Mouse (Mus musculus) heart, embryonic 11.5 days (tissue): Measurements from ENCODE around the gene H2-T22. TPM values are rescaled to one million over a fixed set of nuclear protein-coding genes. Genes with fewer than 3 reads are reported as not detected.

ENCODE experiments used
- ATAC-seq: fragments of 200-750 bp; cut with Nextera tagmentation; replicated peaks from 2 replicates; pipeline ENCODE4 v1.8.0; 2017; ENCODE audit warnings: moderate library complexity; ENCODE audit not compliant: insufficient number of reproducible peaks, low FRiP score, low TSS enrichment
- H3K27ac ChIP-seq: fragments of 300-500 bp; sonication (generic); 2 replicates; pipeline ENCODE4 v1.5.1; 2014; ENCODE audit warnings: mild to moderate bottlenecking, low read depth, low read length
- H3K27me3 ChIP-seq: fragments of 300-500 bp; sonication (generic); 2 replicates; pipeline ENCODE4 v1.6.1; 2014; ENCODE audit warnings: mild to moderate bottlenecking, low read length, mixed read lengths; ENCODE audit not compliant: control insufficient read depth, insufficient read depth
- H3K36me3 ChIP-seq: fragments of 300-500 bp; sonication (generic); 2 replicates; pipeline ENCODE4 v1.6.1; 2014; ENCODE audit warnings: mild to moderate bottlenecking, low read length, moderate library complexity, mixed read lengths; ENCODE audit not compliant: control insufficient read depth, insufficient read depth
- H3K4me1 ChIP-seq: fragments of 300-500 bp; sonication (generic); 2 replicates; pipeline ENCODE4 v1.6.1; 2014; ENCODE audit warnings: low read length; ENCODE audit not compliant: control insufficient read depth, insufficient read depth
- H3K4me2 ChIP-seq: fragments of 300-500 bp; sonication (generic); 2 replicates; pipeline ENCODE4 v1.6.1; 2014; ENCODE audit warnings: mild to moderate bottlenecking, moderate library complexity
- H3K4me3 ChIP-seq: fragments of 300-500 bp; sonication (generic); 2 replicates; pipeline ENCODE4 v1.5.1; 2014; ENCODE audit warnings: low read depth, low read length
- H3K9ac ChIP-seq: fragments of 300-500 bp; sonication (generic); 2 replicates; pipeline ENCODE4 v1.6.1; 2014; ENCODE audit warnings: mild to moderate bottlenecking, low read depth, low read length, moderate library complexity
- H3K9me3 ChIP-seq: fragments of 300-500 bp; sonication (generic); replicated peaks from 2 replicates; pipeline ENCODE4 v1.6.1; 2016; ENCODE audit warnings: low read length; ENCODE audit not compliant: control insufficient read depth
- WGBS: fragments of 180-500 bp; shearing (Covaris S2); extraction: QIAGEN DNeasy Blood & Tissue Kit; methylation state at CpG from one replicate; pipeline ENCODE4 v1.1.7; 2014; ENCODE audit not compliant: insufficient replicate concordance; 5-methylcytosine and 5-hydroxymethylcytosine counted together
- polyA plus RNA-seq: library from polyadenylated mRNA; unstranded; fragments of >200 nt; fragmentation: Nextera tagmentation; extraction: Ambion mirVana; gene quantifications from 2 replicates; pipeline ENCODE4 v1.2.1, GENCODE M21; 2014

Gene H2-T22
- polyA plus RNA-seq, 1 experiment from 2014 or later, result 7.3 TPM

DNA sequence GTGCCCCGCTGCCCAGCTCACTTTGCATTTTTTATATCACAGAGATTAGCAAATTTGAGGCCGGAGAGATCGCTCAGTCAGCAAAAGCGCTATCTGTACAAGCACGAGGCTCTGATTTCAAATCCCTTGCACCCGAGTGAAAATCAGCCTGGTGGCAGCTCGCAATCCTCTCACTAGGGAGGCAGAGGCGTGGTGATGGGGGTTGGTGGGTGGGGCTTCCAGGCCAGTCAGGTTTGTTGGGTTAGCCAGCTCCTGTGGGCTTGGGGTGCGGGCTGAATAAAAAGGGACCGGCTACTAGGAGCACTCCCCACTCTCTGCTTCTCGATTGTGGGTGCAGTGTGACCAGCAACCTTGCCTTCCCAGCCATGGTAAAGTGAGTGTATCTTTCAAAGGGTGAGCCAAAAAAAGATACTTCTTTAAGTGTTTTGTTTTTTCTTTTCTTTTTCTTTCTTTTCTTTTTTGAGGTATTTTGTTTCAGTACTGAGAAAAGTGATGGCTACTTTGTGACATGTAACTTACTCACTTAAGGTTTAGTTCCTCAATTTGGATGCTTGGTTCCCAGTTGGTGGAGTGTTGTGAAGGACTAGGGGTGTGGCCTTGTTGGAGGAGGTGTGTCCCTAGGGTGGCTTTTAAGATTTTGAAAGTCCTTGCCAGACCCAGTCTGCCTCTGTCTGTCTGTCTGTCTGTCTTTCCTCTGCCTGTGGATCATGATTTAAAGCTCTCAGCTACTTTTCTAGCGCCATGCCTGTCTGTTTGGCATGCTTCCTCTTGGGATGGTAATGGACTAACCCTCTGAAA is 44.6 kb downstream of the H2-T22 start:
- Histone ChIP-seq H3K4me1 (peaks cover 3% of the 10 kb centered on the region; the same call in 1 of the 2 replicates), H3K36me3 (no peaks in the 10 kb centered on the region), H3K9me3 (no peaks in the 10 kb centered on the region), H3K9ac (no peak overlapping the region), H3K4me2 (peak overlapping the region; percentile 41), H3K27me3 (no peaks in the 10 kb centered on the region), H3K27ac (no peak overlapping the region), H3K4me3 (0 out of 2 replicates have a peak overlapping the region, but pooled peaks have one; percentile 8)
- no peak for ATAC-seq
- WGBS, result 66% methylated on average over 12 of the region's 12 CpGs

DNA sequence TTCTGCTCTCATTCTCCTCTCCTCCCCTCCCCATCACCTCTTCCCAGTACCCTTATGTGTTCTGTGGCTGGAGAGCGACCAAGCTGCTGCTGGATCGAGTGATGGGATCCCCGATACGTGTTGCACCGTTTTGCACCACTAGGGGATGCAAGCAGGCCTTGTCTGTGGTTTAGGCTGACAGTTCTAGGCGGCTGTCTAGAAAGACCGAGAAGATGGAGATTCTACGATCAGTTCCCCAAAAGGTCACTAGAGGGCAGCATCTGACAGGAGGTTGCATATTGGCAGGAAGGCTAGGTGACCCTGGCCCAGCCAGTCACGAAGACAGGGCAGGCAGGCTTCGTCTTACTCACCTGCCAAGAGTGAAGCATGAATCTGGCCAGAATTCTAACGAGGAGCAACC is 45.6 kb downstream of the H2-T22 start:
- Histone ChIP-seq H3K4me2 (no peak overlapping the region), H3K27ac (no peak overlapping the region), H3K9me3 (no peaks in the 10 kb centered on the region), H3K4me3 (no peak overlapping the region), H3K27me3 (no peaks in the 10 kb centered on the region), H3K36me3 (no peaks in the 10 kb centered on the region), H3K4me1 (peaks cover 3% of the 10 kb centered on the region; the same call in 1 of the 2 replicates), H3K9ac (no peak overlapping the region)
- ATAC-seq, result peak; percentile 44; the same call in 1 of the 2 replicates
- 6% methylated on average over 11 of the region's 11 CpGs for WGBS

DNA sequence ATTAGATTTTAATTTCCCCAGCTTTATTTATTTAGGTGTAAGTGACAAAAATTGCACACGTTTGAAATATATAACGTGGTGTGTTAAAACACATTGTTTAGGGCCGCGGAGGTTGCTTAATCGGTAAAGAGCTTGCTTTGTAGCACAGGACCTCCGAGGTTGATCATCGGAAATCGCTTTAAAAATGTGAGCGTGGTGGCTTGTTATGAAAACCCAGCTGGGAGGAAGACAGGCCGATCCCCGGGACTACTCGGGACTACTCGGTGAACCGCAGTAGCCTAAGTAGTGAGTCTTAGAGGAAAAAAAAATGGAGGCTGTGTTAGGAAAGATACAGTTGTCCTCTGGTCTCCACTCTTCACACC is 47.7 kb downstream of the H2-T22 start:
- H3K9ac ChIP-seq, result peak overlapping the region; percentile 73
- peak overlapping the region; percentile 68 for H3K4me3 ChIP-seq
- H3K27me3 ChIP-seq, result no peaks in the 10 kb centered on the region
- WGBS, result 1% methylated on average over 14 of the region's 14 CpGs
- no peaks in the 10 kb centered on the region for H3K9me3 ChIP-seq
- ATAC-seq, result no peak
- H3K4me1 ChIP-seq, result peaks cover 3% of the 10 kb centered on the region; the same call in 1 of the 2 replicates
- peak overlapping the region; percentile 75 for H3K4me2 ChIP-seq
- H3K36me3 ChIP-seq, result no peaks in the 10 kb centered on the region
- H3K27ac ChIP-seq, result no peak overlapping the region

DNA sequence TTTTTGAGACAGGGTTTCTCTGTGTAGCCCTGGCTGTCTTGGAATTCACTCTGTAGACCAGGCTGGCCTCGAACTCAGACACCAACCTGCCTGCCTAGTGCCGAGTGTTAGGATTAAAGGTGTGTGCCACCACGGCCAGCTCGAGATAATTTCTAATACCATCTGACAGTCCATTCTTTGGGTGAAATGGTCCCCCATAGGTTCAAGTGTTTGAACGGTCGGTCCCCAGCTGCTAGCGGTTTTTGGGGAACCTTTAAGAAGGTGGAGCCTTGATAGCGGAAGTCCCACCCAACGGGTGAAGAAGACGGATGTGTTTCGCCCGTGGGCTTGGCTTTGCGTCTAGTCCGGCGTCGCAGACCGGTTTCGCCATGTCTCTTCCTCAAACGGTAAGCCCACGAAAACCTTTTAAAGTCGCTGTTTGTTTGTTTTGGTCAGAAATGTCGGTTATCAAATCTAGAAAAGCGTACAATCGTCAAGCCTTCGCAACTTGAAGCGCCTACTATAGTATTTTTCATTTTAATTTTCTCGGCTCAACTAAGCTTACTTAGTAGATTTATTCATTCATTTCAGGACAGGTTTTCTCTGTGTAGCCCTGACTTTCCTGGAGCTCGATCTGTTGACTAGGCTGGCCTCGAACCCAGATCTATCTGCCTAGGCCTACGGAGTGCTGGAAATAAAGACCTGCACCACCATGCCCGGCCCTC is 48.2 kb downstream of the H2-T22 start:
- H3K9me3 ChIP-seq, result no peaks in the 10 kb centered on the region
- peak overlapping the region; percentile 22; the same call in 1 of the 2 replicates for H3K27ac ChIP-seq
- peak; percentile 59; the same call in 1 of the 2 replicates for ATAC-seq
- H3K4me1 ChIP-seq, result peaks cover 3% of the 10 kb centered on the region; the same call in 1 of the 2 replicates
- peak overlapping the region; percentile 73 for H3K9ac ChIP-seq
- H3K27me3 ChIP-seq, result no peaks in the 10 kb centered on the region
- 3% methylated on average over 31 of the region's 31 CpGs for whole genome bisulfite sequencing
- H3K4me3 ChIP-seq, result peak overlapping the region; percentile 68
- peak overlapping the region; percentile 75 for H3K4me2 ChIP-seq
- no peaks in the 10 kb centered on the region for H3K36me3 ChIP-seq

DNA sequence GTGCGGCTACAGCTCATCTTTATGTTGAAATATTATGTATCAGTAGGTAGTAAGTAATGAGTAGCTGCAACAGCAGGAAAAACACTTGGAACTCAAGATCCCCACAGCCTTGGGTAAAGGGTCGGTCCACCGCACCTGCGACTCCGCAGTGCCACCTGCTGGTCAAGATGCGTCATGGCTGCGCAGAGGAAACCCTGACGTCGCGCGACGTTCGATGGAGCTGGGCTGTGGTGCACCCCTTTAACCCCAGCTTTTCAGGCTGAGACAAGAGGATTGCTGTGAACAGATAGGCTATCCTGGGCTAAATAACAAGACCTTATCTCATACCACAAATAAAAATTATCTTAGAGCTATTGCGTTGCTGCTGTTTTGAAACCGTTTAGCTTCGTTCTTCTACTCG is 48.9 kb downstream of the H2-T22 start:
- H3K9ac ChIP-seq, result no peak overlapping the region
- peaks cover 3% of the 10 kb centered on the region; the same call in 1 of the 2 replicates for H3K4me1 ChIP-seq
- H3K4me3 ChIP-seq, result peak overlapping the region; percentile 68
- peak overlapping the region; percentile 75 for H3K4me2 ChIP-seq
- ATAC-seq, result peak; percentile 56
- H3K27ac ChIP-seq, result no peak overlapping the region
- no peaks in the 10 kb centered on the region for H3K9me3 ChIP-seq
- 0 out of 2 replicates have a peak, but pooled peaks cover 2% of the 10 kb centered on the region for H3K36me3 ChIP-seq
- no peaks in the 10 kb centered on the region for H3K27me3 ChIP-seq
- 7% methylated on average over 17 of the region's 17 CpGs for WGBS

DNA sequence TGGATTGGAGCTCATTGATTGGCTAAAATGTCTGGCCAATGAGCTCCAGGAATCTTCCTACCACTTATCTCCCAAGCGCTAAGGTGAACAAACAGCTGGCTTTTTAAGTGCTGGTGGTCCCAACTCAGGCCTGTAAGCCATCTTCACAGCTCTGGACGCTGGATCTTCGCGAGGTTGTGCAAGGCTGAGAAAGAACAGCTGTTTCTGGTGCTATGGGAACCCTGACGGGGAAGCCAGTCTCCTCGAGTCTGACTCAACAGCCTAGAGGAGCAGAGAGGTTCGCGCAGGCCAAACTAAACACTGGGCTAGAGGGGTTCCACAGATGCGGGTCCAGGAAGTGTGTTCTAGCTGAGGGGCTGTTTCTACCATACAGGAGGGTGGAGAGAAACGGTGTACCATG is 50.8 kb downstream of the H2-T22 start:
- H3K4me2 ChIP-seq, result no peak overlapping the region

More for the DNA sequence above, 50.8 kb downstream of the H2-T22 start:
- ATAC-seq, result no peak
- WGBS, result 34% methylated on average over 10 of the region's 10 CpGs
- Histone ChIP-seq H3K4me3 (no peak overlapping the region), H3K9me3 (no peaks in the 10 kb centered on the region), H3K27ac (no peak overlapping the region), H3K36me3 (0 out of 2 replicates have a peak, but pooled peaks cover 12% of the 10 kb centered on the region), H3K27me3 (no peaks in the 10 kb centered on the region), H3K9ac (peak overlapping the region; percentile 6; the same call in 1 of the 2 replicates), H3K4me1 (peaks cover 3% of the 10 kb centered on the region; the same call in 1 of the 2 replicates)

Other genes with a start within 250 kb of the H2-T22 start
- 13.2 and 17.0 TPM in 2 replicates for gene Ier3, start 221.1 kb downstream of the H2-T22 start, polyA plus RNA-seq
- 71.3 and 74.0 TPM in 2 replicates for gene Flot1, start 219.5 kb downstream of the H2-T22 start, polyA plus RNA-seq
- gene Tubb5, start 204.4 kb downstream of the H2-T22 start, polyA plus RNA-seq, result 855 and 931 TPM in 2 replicates
- 19.0 and 19.5 TPM in 2 replicates for gene Mdc1, start 201.2 kb downstream of the H2-T22 start, polyA plus RNA-seq
- gene Nrm, start 181.4 kb downstream of the H2-T22 start, polyA plus RNA-seq, result 44.5 and 48.1 TPM in 2 replicates
- gene Ppp1r18, start 177.2 kb downstream of the H2-T22 start, polyA plus RNA-seq, result 21.3 and 25.0 TPM in 2 replicates
- 23.8 and 25.9 TPM in 2 replicates for gene Dhx16, start 162.9 kb downstream of the H2-T22 start, polyA plus RNA-seq
- 22.2 and 26.7 TPM in 2 replicates for gene 2310061I04Rik, start 145.3 kb downstream of the H2-T22 start, polyA plus RNA-seq
- 64.0 and 65.4 TPM in 2 replicates for gene Atat1, start 132.7 kb downstream of the H2-T22 start, polyA plus RNA-seq
- gene Mrps18b, start 126.4 kb downstream of the H2-T22 start, polyA plus RNA-seq, result 77.7 and 83.9 TPM in 2 replicates
- 26.9 and 27.2 TPM in 2 replicates for gene Ppp1r10, start 126.3 kb downstream of the H2-T22 start, polyA plus RNA-seq
- gene Abcf1, start 73.0 kb downstream of the H2-T22 start, polyA plus RNA-seq, result 74.2 and 91.7 TPM in 2 replicates
- 26.1 and 29.1 TPM in 2 replicates for gene Gnl1, start 62.9 kb downstream of the H2-T22 start, polyA plus RNA-seq
- 17.4 TPM in 2 replicates for gene Prr3, start 62.5 kb downstream of the H2-T22 start, polyA plus RNA-seq
- 2.9 and 3.1 TPM in 2 replicates for gene H2-T24, start 22.2 kb downstream of the H2-T22 start, polyA plus RNA-seq
- gene H2-T23, start 9.9 kb downstream of the H2-T22 start, polyA plus RNA-seq, result 2.0 and 3.1 TPM in 2 replicates
- gene Gm6034, start 214 bp upstream of the H2-T22 start, polyA plus RNA-seq, result not detected in 2 replicates
- not detected in 2 replicates for gene Gm11127, start 15.6 kb upstream of the H2-T22 start, polyA plus RNA-seq
- gene Gm19684, start 78.9 kb upstream of the H2-T22 start, polyA plus RNA-seq, result not detected in 2 replicates
- gene Gm7030, start 86.7 kb upstream of the H2-T22 start, polyA plus RNA-seq, result not detected in 2 replicates
- not detected in 2 replicates for gene Gm8909, start 125.8 kb upstream of the H2-T22 start, polyA plus RNA-seq
- gene H2-T3, start 147.5 kb upstream of the H2-T22 start, polyA plus RNA-seq, result not detected in 2 replicates
- gene Rpp21, start 215.3 kb upstream of the H2-T22 start, polyA plus RNA-seq, result 97.9 and 100 TPM in 2 replicates
- 9.1 and 9.6 TPM in 2 replicates for gene Trim39, start 229.5 kb upstream of the H2-T22 start, polyA plus RNA-seq
- gene H2-M10.2, start 243.7 kb upstream of the H2-T22 start, polyA plus RNA-seq, result not detected in 2 replicates